Mouse (Mus musculus) sigmoid colon, adult 10 weeks (tissue): ENCODE measurements around the gene Bckdha. TPM values are rescaled to one million over a fixed set of nuclear protein-coding genes. Genes with fewer than 3 reads are reported as not detected.

Source experiments
- polyA plus RNA-seq: library from polyadenylated mRNA; stranded (reverse); fragments of 350-450 nt; fragmentation: Illumina TruSeq; extraction: RNeasy Lipid Tissue Mini Kit (QIAGEN cat#74804); gene quantifications from one replicate; pipeline ENCODE4 v1.2.3, GENCODE M21; 2014; ENCODE audit warnings: low read depth, low replicate concordance

Bckdha gene
- polyA plus RNA-seq, result not detected

GRCm38 (mm10) chr7:25658657-25659472, at the start of gene Bckdha, which contains the start of gene Exosc5:
Gene Bckdha, minus strand, starts transcription at chr7:25658981.
Gene Exosc5, plus strand, starts transcription at chr7:25659164.

GRCm38 (mm10) chr7:25686680-25687531, 28.1 kb upstream of the Bckdha start, which contains the start of gene Tgfb1:
Gene Tgfb1, plus strand, starts transcription at chr7:25687002.

GRCm38 (mm10) chr7:25680514-25681258, 21.9 kb upstream of the Bckdha start, which contains the start of gene B9d2:
Gene B9d2, plus strand, starts transcription at chr7:25680780.

GRCm38 (mm10) chr7:25674719-25675300, 16.0 kb upstream of the Bckdha start, which contains the start of gene Tmem91:
Gene Tmem91, minus strand, starts transcription at chr7:25675166.

GRCm38 (mm10) chr7:25626509-25627430, 32.0 kb downstream of the Bckdha start, which contains the start of gene B3gnt8:
Gene B3gnt8, plus strand, starts transcription at chr7:25626654.

GRCm38 (mm10) chr7:25618865-25619721, 39.7 kb downstream of the Bckdha start, which contains the start of gene Dmac2:
Gene Dmac2, plus strand, starts transcription at chr7:25619414.

GRCm38 (mm10) chr7:25615706-25616011, 43.1 kb downstream of the Bckdha start, which contains the start of gene Erich4:
Gene Erich4, minus strand, starts transcription at chr7:25615892.

Other genes starting within 250 kb of the Bckdha start
- gene Cxcl17, start 246.1 kb downstream of the Bckdha start, polyA plus RNA-seq, result not detected
- gene Ceacam1, start 181.4 kb downstream of the Bckdha start, polyA plus RNA-seq, result 3,714 TPM
- 5.8 TPM for gene Ceacam2, start 119.1 kb downstream of the Bckdha start, polyA plus RNA-seq
- gene Erich4, start 43.1 kb downstream of the Bckdha start, polyA plus RNA-seq, result not detected
- gene Dmac2, start 39.6 kb downstream of the Bckdha start, polyA plus RNA-seq, result 51.1 TPM
- not detected for gene B3gnt8, start 32.3 kb downstream of the Bckdha start, polyA plus RNA-seq
- gene Exosc5, start 183 bp upstream of the Bckdha start, polyA plus RNA-seq, result 0.76 TPM
- gene Tmem91, start 16.2 kb upstream of the Bckdha start, polyA plus RNA-seq, result not detected
- gene B9d2, start 21.8 kb upstream of the Bckdha start, polyA plus RNA-seq, result not detected
- gene Tgfb1, start 28.0 kb upstream of the Bckdha start, polyA plus RNA-seq, result 0.98 TPM
- 3.3 TPM for gene Ccdc97, start 60.1 kb upstream of the Bckdha start, polyA plus RNA-seq
- 44.5 TPM for gene Hnrnpul1, start 95.8 kb upstream of the Bckdha start, polyA plus RNA-seq
- gene Axl, start 129.7 kb upstream of the Bckdha start, polyA plus RNA-seq, result 28.1 TPM
- 24.5 TPM for gene Cyp2s1, start 157.9 kb upstream of the Bckdha start, polyA plus RNA-seq
- gene Cyp2b10, start 238.6 kb upstream of the Bckdha start, polyA plus RNA-seq, result not detected